Mouse (Mus musculus) mouse trophoblast stem cell (cell line): ENCODE measurements around the gene 2010111I01Rik.
"Not testable (repeated sequence)": the region's sequence is repeated elsewhere in the genome, so short reads cannot be mapped to it uniquely, and the experiment has no call there.

Experiments used
- in situ Hi-C, 2 experiments: fragments of 300-500 bp; cut with MseI, MboI; formaldehyde crosslinking; loops; 2 replicates in 1 of 2; 3 replicates in 1 of 2; pipeline ENCODE4 v1.15.1; 2025

2010111I01Rik gene

GRCm38 (mm10) chr13:62952624-62953023 is 12.1 kb upstream of the 2010111I01Rik start:
- in situ Hi-C loops = no loop called here

DNA sequence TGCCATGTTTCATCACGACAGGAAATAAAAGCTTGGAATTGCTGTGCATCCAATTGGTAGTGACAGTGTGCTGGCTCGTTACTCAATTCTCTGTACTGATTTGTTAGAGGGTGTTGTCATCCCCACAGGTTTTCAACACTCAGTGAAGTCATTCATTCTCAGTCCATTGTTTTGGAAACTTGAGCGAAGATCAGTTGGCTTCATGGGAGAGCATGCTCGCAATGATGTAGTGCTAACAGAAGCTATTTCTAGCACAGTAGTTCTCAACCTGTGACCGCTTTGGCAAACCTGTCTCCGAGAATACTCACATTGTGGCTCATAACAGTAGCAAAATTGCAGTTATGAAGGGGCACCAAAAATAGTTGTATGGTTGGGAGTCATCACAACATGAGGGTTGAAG is 8.7 kb upstream of the 2010111I01Rik start:
- in situ Hi-C loops = no loop called here

GRCm38 (mm10) chr13:62956776-62957175 is 7.9 kb upstream of the 2010111I01Rik start:
- in situ Hi-C loops = no loop called here

DNA sequence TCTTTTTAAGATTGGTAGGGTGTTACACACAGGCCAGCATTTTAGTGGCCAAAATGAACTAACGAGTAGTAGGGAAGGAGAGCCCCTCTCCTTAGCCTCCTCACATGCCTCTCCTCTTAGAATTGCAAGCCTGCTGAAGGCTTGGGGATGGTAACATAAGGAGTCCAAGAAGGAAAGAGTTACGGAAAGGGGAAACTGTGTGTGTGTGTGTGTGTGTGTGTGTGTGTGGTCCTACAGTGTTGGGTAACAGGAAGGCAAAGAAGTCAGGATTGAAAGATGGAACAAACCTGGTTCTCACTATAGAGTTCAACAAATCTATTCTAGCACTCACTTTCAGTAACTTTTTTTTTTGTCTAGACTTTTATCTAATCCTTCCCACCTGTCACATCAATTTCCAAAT is 1.3 kb upstream of the 2010111I01Rik start:
- in situ Hi-C loops = no loop called here

DNA sequence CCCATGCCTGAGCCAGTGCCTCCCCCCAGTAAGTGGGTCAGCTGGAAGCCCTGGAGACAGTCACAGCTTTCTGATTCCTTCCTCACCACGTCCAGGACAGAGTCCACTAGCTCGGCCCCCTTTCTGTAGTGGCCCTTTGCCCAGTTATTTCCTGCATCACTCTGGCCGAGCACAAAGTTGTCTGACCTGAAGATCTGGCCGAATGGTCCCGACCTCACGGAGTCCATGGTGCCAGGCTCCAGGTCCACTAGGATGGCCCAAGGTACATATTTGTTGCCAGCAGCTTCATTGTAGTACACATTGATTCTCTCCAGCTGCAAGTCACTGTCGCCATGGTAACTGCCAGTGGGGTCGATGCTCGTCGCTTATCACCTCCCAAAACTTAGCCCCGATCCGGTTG is 3.5 kb downstream of the 2010111I01Rik start:
- in situ Hi-C loops = no loop called here

DNA sequence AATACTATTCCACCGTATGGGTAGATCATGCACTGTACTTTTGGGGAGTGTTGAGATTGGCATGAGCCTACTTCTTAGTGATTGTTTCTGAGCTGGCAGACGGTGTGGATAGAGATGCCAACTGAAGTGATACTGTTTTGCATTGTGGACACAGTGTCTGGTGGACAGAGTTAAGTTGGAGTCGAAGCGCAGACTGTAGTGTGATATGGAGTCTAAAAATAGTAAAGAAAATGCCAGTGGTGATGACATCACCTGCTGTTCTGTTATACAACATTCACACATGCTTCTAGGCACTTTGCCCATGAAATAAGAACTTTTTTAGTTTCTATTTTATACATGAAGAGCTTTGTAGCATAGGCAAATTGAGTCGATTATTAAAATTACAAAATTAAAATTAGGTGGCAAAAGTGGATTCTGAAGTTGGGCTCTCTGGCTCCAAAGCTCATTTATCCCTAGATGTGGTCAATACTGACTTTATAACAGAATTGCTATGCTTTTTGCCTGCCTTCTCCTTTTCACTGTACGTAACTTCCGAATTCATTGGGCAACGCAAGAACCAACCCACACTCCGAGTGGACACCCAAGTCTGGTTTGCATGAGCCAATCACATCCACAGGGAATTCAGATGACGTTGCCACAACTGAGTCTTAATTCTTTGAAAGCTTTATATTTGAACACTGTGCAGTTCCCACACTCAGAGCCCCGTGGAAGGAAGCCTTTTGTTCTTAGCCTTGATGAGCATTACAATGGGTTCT is 6.0 kb downstream of the 2010111I01Rik start:
- in situ Hi-C loops = no loop called here

DNA sequence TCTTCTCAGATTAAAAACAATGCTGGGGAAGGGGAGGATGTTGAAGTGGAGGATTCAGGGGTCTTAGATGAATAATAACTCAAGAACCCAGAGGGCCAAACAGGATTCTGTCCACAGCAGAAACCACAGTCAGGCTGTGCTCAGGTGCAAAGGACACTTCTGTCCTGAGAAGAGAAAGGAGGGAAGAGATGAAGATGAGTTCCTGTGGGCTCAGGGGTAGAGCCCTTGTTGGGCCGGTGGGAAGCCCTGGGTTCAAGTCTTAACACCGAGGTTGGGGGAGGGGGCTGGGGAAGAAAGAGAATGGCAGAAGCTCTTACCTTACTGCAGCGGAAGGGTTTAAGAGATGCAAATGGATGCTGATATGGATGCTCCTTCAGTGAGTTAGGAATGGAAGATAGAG is 7.7 kb downstream of the 2010111I01Rik start:
- in situ Hi-C loops = no loop called here

DNA sequence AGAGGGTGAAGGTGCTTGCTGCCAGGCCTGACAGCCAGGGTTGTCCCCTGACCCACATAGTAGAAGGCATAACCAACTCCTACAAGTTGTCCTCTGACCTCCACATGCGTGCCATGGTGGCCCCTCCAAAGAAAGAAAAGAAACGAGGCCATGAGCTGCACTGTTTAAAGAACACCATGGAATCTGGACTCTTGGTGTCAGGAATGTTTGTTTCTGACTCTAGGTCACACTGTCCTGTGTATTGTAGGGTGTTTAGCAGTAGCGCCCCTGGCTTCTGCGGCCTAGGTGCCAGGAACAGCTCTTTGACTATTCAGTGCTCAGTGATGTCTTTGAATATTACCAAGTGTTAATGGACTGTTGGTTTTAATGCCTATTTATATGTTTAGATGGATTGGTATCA is 8.4 kb downstream of the 2010111I01Rik start:
- in situ Hi-C loops = no loop called here

- in situ Hi-C loops = no loop called here
These were observed 13.4 kb downstream of the 2010111I01Rik start for GRCm38 (mm10) chr13:62978104-62978503.

GRCm38 (mm10) chr13:62978784-62979183 is 14.1 kb downstream of the 2010111I01Rik start:
- in situ Hi-C loops = no loop called here

DNA sequence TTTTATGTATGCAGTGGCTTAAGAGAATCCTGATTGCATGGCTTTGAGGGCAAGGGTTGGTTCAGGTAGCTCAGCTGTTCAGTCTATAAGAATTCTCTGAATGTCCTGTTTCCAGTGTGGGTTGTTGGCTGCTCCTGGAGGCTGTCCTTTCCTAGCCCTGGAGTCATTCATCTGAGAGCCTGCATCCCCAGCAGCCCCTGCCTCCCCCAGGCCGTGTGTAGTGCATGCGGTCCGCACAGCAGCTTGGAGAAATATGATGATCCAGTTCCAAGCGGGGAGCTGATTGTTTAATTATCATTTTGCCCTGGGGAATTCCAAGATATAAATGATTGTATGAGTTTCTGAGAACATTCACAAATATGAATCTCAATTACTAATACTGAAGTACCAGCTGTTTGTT is 14.5 kb downstream of the 2010111I01Rik start:
- in situ Hi-C loops = no loop called here

GRCm38 (mm10) chr13:62980131-62980530 is 15.4 kb downstream of the 2010111I01Rik start:
- in situ Hi-C loops = no loop called here

DNA sequence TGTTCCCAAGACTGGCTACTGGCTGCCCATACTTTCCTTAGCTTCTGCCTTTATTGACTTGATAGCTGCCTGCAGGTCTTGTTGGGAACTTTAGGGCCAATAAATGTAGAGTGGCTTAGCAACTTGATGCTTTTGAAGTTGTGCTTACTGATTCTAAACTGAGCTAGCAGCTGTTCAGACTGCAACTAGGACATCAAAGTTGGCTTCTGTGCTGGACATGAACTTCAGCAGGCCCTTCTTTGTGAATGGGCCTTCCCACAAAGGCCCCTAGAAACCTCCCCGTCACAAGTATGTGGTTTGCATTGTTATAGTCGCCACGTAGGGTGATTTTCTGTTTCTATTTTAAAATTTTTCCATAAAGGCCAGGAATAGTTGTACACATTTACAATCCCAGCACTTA is 19.8 kb downstream of the 2010111I01Rik start:
- in situ Hi-C loops = no loop called here

DNA sequence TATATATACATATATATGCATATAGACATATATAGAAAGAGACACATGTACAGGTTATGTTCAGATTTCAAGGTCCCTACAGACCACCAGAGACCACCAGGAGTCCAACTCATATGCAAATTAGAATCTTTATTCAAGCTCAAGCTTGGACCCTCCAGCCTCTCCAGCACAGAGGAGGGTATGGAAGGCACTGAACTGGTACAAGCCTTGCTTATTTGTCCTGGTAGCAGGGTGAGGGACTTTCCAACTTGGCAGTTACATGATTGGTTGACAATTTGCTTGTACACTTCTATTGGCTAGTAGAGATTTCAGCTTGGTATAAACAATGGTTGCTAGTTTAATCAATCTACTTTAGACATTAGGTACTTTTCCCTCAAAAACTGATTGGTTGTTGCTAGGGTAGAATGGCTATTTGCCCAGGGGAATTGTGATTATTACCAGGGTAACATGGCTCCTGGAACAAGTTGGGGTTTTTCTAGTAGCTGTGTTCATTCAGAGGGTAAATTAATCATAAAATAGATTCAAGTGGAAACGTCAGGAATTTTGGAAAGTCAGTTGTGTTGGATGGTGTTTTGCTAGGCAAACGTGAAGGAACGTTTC is 25.3 kb downstream of the 2010111I01Rik start:
- in situ Hi-C loops = no loop called here

DNA sequence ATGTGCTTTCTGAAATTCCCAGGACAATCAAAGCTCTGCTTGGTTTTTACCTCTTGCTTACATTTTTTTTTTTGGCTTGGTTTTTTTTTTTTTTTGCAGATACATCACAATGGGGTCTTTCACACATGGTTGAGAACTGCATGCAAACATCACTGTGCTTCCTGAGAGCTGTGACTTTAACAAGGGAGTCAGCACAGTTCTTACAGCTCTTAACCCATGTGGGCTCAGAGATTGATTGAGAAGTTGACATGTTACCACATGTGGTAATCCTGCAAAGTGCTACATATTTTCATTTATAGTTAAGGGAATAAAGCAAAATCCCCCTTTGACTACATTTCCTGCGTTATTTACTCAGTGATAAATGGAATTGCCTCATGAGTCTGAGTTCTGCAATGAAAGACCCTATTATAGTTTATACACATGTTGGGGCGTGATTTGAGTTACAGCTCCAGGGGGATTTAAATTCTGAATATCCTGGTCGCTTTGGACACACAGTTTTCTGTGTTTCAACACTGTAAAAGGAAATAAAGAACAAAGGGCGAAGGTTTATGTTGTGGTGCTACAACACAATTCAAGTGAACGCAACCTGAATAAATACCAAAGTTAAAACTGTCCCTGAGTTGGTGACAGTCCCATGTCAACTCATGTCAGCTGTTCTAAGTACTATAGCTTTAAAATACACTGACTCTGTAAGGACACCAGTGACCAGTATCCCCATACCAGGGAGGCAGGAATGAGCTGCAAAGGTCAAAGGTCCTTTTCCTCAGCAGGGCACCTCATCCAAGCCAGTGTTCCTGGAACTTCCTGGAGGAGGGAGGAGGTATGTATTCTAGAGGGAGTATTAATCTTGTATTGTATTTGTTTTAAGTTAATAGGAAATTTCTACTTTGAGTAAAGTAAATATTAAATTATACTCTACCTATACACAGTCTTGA is 29.1 kb downstream of the 2010111I01Rik start:
- in situ Hi-C loops = no loop called here

DNA sequence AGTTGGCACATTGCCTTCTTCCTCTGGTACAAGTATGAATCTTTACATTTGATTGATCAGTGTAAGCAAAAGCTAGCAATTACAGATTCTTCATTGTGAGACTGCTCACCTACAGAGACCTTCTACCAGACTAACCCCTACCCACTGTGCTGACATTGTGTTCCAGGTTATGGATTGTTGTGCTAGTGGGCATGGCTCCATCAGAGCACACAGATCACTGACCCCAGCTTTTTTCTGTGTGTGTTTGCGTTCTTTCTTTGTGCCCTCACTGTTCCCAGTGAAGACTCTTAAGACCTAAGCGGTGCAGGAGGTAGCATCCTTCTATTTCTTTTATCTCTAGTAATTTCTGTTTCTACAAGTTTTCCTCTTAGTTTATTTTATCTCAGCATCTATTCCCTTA is 32.1 kb downstream of the 2010111I01Rik start:
- in situ Hi-C loops = no loop called here

DNA sequence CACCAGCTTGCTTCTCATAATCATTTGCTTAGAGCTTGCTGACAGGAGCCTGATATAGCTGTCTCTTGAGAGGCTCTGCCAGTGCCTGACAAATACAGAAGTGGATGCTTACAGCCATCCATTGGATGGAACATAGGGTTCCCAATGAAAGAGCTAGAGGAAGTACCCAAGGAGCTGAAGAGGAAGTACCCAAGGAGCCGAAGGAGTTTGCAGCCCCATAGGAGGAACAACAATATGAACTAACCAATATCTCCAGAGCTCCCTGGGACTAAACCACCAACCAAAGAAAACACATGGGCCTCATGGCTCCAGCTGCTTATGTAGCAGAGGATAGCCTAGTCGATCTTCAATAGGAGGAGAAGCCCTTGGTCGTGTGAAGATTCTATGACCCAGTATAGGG is 42.8 kb downstream of the 2010111I01Rik start:
- in situ Hi-C loops = not testable (repeated sequence)

DNA sequence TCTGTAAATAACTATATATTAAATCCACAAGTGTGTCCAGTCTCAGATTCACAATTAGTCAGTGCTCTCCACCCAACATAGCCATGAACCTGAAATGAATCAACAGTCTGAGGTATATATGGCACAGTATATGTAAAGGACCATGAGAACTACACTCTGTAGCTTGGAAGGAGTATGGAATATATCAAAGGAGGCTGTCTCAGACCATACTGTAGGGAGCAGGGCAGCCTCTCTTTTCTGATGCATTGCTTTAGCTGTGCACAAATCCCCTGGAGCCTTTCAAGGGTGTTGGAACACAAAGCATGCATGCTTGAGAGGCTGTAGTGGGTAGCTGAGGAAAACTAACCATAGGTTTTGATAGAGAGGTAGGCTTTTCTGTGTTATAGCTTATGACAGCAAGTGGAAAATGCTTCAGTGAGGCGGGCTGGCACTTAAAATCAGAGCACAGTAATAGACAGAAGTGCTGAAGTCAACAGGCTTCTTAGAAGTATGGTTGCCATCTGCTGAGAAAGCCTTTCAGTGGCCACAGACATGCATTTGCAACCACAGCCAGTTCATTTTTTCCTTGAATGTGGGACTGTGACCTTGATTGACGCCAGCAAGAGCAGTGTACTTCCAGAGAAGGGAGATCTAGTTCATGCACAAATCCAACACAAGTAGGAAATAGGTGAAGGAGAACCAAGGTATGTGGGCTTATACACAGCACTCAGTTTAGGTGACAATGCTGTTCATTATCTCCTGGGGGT is 45.8 kb downstream of the 2010111I01Rik start:
- in situ Hi-C loops = no loop called here

DNA sequence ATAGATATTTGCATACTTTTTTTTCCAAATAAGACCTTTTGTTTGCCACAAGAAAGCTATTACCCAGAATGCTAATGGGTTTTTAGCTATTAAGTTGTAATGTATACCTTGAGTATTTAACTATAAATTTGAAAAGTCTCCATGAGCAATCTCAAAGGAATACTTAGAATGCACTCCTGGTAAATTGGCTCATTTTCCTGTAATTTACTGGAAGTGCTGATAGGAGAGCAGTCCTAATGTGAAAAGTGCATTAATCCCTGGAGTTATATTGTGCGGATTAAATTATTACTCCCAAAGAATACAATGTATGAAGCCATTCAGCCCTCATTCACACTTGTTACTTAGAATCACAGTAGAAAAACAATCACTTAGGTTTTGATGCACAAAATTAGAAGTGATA is 49.7 kb downstream of the 2010111I01Rik start:
- in situ Hi-C loops = no loop called here

GRCm38 (mm10) chr13:63015362-63015761 is 50.7 kb downstream of the 2010111I01Rik start:
- in situ Hi-C loops = no loop called here

DNA sequence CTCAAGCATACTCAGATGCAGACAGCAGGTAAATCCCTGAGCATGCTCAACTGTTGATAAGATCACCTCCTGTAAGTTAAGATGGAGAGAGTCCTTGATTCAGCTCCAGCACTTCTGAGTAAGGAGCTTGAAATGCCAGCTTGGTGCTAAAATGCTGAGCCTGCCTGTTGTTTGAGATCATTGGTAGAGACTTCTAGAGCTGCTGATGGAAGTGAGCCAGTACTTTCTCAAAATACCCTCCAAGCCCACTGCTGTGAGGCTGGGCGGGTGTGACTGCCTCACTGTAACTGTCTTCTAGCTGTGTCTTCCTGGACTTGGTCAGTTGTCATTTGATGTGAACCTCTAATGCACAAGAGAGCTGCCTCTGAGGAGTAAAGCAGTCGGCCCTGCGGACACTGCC is 51.4 kb downstream of the 2010111I01Rik start:
- in situ Hi-C loops = no loop called here
